Mouse (Mus musculus) CH12.LX (cell line): ENCODE data around the gene Jaml. TPM values are rescaled to one million over a fixed set of nuclear protein-coding genes. Genes with fewer than 3 reads are reported as not detected.

Experiments used
- DNase-seq: peaks from one replicate; pipeline ENCODE4 v3.0.0-alpha.2; 2013; ENCODE audit errors: extremely low read depth
- H3K27ac ChIP-seq: 2 replicates; pipeline ENCODE4 v1.5.1; 2012; ENCODE audit warnings: low read depth, mild to moderate bottlenecking, control low read depth, moderate library complexity; ENCODE audit not compliant: insufficient read depth
- H3K27me3 ChIP-seq: replicated peaks from 2 replicates; pipeline ENCODE3; 2012; ENCODE audit warnings: inconsistent platforms
- H3K36me3 ChIP-seq, 2 experiments: replicated peaks in 1 of 2; 2 replicates each; pipeline versions ENCODE3 to v1.6.1; 2012; ENCODE audit warnings: inconsistent platforms in 1 of 2, low read length in 1 of 2, mild to moderate bottlenecking in 1 of 2, mixed read lengths in 1 of 2, moderate library complexity in 1 of 2; ENCODE audit not compliant: control insufficient read depth in 1 of 2, insufficient read depth in 1 of 2
- H3K4me1 ChIP-seq, 2 experiments: 2 replicates each; pipeline ENCODE4 v1.6.1; 2012; ENCODE audit warnings: inconsistent platforms in 1 of 2, moderate library complexity in 1 of 2; ENCODE audit not compliant: insufficient read depth in 2 of 2, control insufficient read depth in 1 of 2
- H3K4me2 ChIP-seq: 2 replicates; pipeline ENCODE4 v1.6.1; 2012; ENCODE audit warnings: low read depth, mild to moderate bottlenecking, control low read depth; ENCODE audit not compliant: poor library complexity, insufficient read depth, severe bottlenecking
- H3K4me3 ChIP-seq, 3 experiments: fragments of 150-350 bp in 1 of 3; sonication (generic) in 1 of 3; replicated peaks in 1 of 3; 2 replicates each; pipeline versions ENCODE3 to v1.5.1; 2011 to 2012; ENCODE audit warnings: low read depth in 2 of 3, low read length in 2 of 3, mild to moderate bottlenecking in 2 of 3, moderate library complexity in 2 of 3, control low read depth in 1 of 3, improper control_type of control experiment in 1 of 3, inconsistent platforms in 1 of 3, mixed read lengths in 1 of 3; ENCODE audit not compliant: poor library complexity in 1 of 3
- H3K79me2 ChIP-seq: replicated peaks from 2 replicates; pipeline ENCODE4 v1.6.1; 2012; ENCODE audit warnings: mild to moderate bottlenecking, moderate library complexity; ENCODE audit not compliant: control insufficient read depth, poor library complexity, insufficient read depth, severe bottlenecking; ENCODE audit errors: extremely low read depth
- H3K9ac ChIP-seq: 2 replicates; pipeline ENCODE4 v1.6.1; 2012; ENCODE audit warnings: low read depth, mild to moderate bottlenecking, control low read depth, moderate library complexity; ENCODE audit not compliant: insufficient read depth
- H3K9me3 ChIP-seq: replicated peaks from 2 replicates; pipeline ENCODE3; 2012; ENCODE audit warnings: low read length, inconsistent platforms, mixed read lengths
- BHLHE40 ChIP-seq: IDR thresholded peaks from 2 replicates; pipeline ENCODE4 v1.6.1; 2011; ENCODE audit warnings: mild to moderate bottlenecking, low read depth, low read length, improper control_type of control experiment
- CTCF ChIP-seq, 2 experiments: IDR thresholded peaks in 1 of 2; conservative IDR thresholded peaks in 1 of 2; 2 replicates each; pipeline ENCODE4 v1.5.1; 2011 to 2012; ENCODE audit warnings: low read depth in 2 of 2, low read length in 2 of 2, improper control_type of control experiment in 1 of 2, inconsistent platforms in 1 of 2, mild to moderate bottlenecking in 1 of 2, moderate library complexity in 1 of 2
- E2F4 ChIP-seq: IDR thresholded peaks from 2 replicates; pipeline ENCODE4 v1.6.1; 2011; ENCODE audit warnings: low read depth, low read length, improper control_type of control experiment; ENCODE audit not compliant: insufficient replicate concordance
- EP300 ChIP-seq: IDR thresholded peaks from 2 replicates; pipeline ENCODE4 v1.6.1; 2011; ENCODE audit warnings: low read length, improper control_type of control experiment
- GABPA ChIP-seq: IDR thresholded peaks from 2 replicates; pipeline ENCODE4 v1.6.1; 2012; ENCODE audit warnings: low read depth, low read length, improper control_type of control experiment, inconsistent platforms; ENCODE audit not compliant: insufficient replicate concordance
- HCFC1 ChIP-seq: IDR thresholded peaks from 2 replicates; pipeline ENCODE4 v1.6.1; 2012; ENCODE audit warnings: low read depth, mild to moderate bottlenecking, inconsistent platforms, low read length, improper control_type of control experiment
- IRF4 ChIP-seq: IDR thresholded peaks from 2 replicates; pipeline ENCODE4 v1.6.1; 2014; ENCODE audit warnings: low read depth, mild to moderate bottlenecking, inconsistent platforms, low read length, improper control_type of control experiment
- JUND ChIP-seq: conservative IDR thresholded peaks from 2 replicates; pipeline ENCODE4 v1.6.1; 2011; ENCODE audit warnings: low read depth, low read length, improper control_type of control experiment
- KAT2A ChIP-seq: IDR thresholded peaks from 2 replicates; pipeline ENCODE4 v1.6.1; 2012; ENCODE audit warnings: low read length, improper control_type of control experiment, inconsistent platforms; ENCODE audit not compliant: insufficient replicate concordance
- MAZ ChIP-seq: IDR thresholded peaks from 2 replicates; pipeline ENCODE4 v1.6.1; 2012; ENCODE audit warnings: low read depth, mild to moderate bottlenecking, inconsistent platforms, low read length, improper control_type of control experiment, moderate library complexity
- MEF2A ChIP-seq: IDR thresholded peaks from 2 replicates; pipeline ENCODE4 v1.6.1; 2014; ENCODE audit warnings: low read depth, mild to moderate bottlenecking, inconsistent platforms, low read length, improper control_type of control experiment, borderline replicate concordance
- MYC ChIP-seq: IDR thresholded peaks from 2 replicates; pipeline ENCODE4 v1.6.1; 2011; ENCODE audit warnings: low read depth, mild to moderate bottlenecking, improper control_type of control experiment, low read length
- NRF1 ChIP-seq: IDR thresholded peaks from 2 replicates; pipeline ENCODE4 v1.6.1; 2014; ENCODE audit warnings: low read depth, mild to moderate bottlenecking, inconsistent platforms, low read length, improper control_type of control experiment, moderate library complexity
- PAX5 ChIP-seq: IDR thresholded peaks from 2 replicates; pipeline ENCODE4 v1.6.1; 2012; ENCODE audit warnings: low read length, inconsistent platforms, mixed read lengths
- POLR2A ChIP-seq: IDR thresholded peaks from 2 replicates; pipeline ENCODE4 v1.6.1; 2011; ENCODE audit warnings: low read depth, mild to moderate bottlenecking, improper control_type of control experiment, low read length
- POLR2AphosphoS2 ChIP-seq: IDR thresholded peaks from 2 replicates; pipeline ENCODE4 v1.6.1; 2011; ENCODE audit warnings: low read depth, low read length, improper control_type of control experiment
- RAD21 ChIP-seq: IDR thresholded peaks from 2 replicates; pipeline ENCODE4 v1.6.1; 2011; ENCODE audit warnings: low read depth, mild to moderate bottlenecking, low read length, improper control_type of control experiment, moderate library complexity
- SIN3A ChIP-seq: IDR thresholded peaks from 2 replicates; pipeline ENCODE4 v1.6.1; 2012; ENCODE audit warnings: low read length, improper control_type of control experiment, inconsistent platforms
- SMC3 ChIP-seq: IDR thresholded peaks from 2 replicates; pipeline ENCODE4 v1.6.1; 2011; ENCODE audit warnings: low read depth, low read length, improper control_type of control experiment
- TCF12 ChIP-seq: IDR thresholded peaks from 2 replicates; pipeline ENCODE4 v1.6.1; 2014; ENCODE audit warnings: low read depth, mild to moderate bottlenecking, inconsistent platforms, low read length, improper control_type of control experiment
- UBTF ChIP-seq: IDR thresholded peaks from 2 replicates; pipeline ENCODE4 v1.6.1; 2012; ENCODE audit warnings: low read depth, mild to moderate bottlenecking, inconsistent platforms, low read length, improper control_type of control experiment, moderate library complexity
- USF1 ChIP-seq: IDR thresholded peaks from 2 replicates; pipeline ENCODE4 v1.6.1; 2014; ENCODE audit warnings: low read depth, mild to moderate bottlenecking, inconsistent platforms, low read length, improper control_type of control experiment
- ZC3H11A ChIP-seq: IDR thresholded peaks from 2 replicates; pipeline ENCODE4 v1.6.1; 2012; ENCODE audit warnings: low read depth, mild to moderate bottlenecking, inconsistent platforms, low read length, improper control_type of control experiment
- dilution Hi-C: fragments of 300-500 bp; cut with MboI; formaldehyde crosslinking; loops from 2 replicates; pipeline ENCODE4 v1.14.3; 2020; ENCODE audit warnings: low sequenced_read_pairs; ENCODE audit not compliant: extremely low pct_unique_long_range_greater_than_20kb, extremely low pct_ligation_motif_present
- in situ Hi-C: fragments of 300-500 bp; cut with MboI; formaldehyde crosslinking; loops from 3 replicates; pipeline ENCODE4 v1.14.3; 2019; ENCODE audit warnings: low sequenced_read_pairs, low pct_ligation_motif_present, low pct_unique_long_range_greater_than_20kb, mixed read lengths
- polyA plus RNA-seq: library from polyadenylated mRNA; unstranded; fragments of >175 nt; gene quantifications from 2 replicates; pipeline ENCODE4 v1.2.1, GENCODE M21; 2012; ENCODE audit warnings: low read depth; ENCODE audit not compliant: insufficient read length
- total RNA-seq, 2 experiments: library from RNA; depleted of rRNA; stranded (reverse); fragments of 300-350 nt in 1 of 2; fragments of >200 nt in 1 of 2; gene quantifications; 2 replicates each; pipeline ENCODE4 v1.2.3; 2012 to 2014

The Jaml gene
- total RNA-seq (2012; rRNA removed) (0.51 and 0.88 TPM in 2 replicates), total RNA-seq (2014; rRNA removed) (0.87 and 0.96 TPM in 2 replicates), polyA plus RNA-seq (1.1 and 1.4 TPM in 2 replicates)

DNA sequence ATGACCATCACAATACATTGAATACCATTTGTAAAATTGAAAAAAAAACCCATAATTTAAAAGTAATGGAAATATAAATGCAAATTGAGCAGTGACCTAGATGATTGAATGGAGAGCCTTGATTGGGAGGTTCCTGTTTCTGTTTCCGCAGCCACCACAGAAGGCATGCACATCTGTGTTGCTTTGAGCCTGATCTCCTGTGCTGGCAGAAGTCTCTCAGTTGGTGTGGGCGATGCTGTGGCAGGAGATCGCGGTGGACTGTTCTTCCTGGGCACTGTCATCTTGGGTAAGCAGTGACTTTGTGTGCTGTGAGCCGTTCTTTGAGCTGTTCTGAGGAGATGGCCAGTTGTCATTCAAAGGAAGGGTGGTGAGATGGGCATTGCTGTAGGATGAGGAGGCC, at the start of gene Jaml:
TSS of gene Jaml (plus strand) at position 173 of the 400 bp plus-strand sequence.
- Histone ChIP-seq H3K4me3 (peak within 1 kb of the TSS in 2 of 3 experiments; percentile 30 to 59), H3K36me3 (no peaks in the 10 kb centered on the region), H3K4me2 (peak within 1 kb of the TSS; percentile 47), H3K79me2 (no peaks in the 10 kb centered on the region)
- peak; percentile 54 for DNase-seq
- in situ Hi-C loops: no loop called here
- TF ChIP-seq TCF12: no peak
- no peak for TF ChIP-seq E2F4
- TF ChIP-seq NRF1: no peak
- TF ChIP-seq MEF2A: no peak
- no peak for TF ChIP-seq USF1
- TF ChIP-seq, all 38 proteins: peak for 0
- no peaks in the 10 kb centered on the region for H3K27me3 ChIP-seq
- dilution Hi-C loops: no loop called here
- no peak within 1 kb of the TSS for H3K9ac ChIP-seq
- H3K9me3 ChIP-seq: no peaks in the 10 kb centered on the region
- peaks cover 20 to 42% of the 10 kb centered on the region in 2 experiments for H3K4me1 ChIP-seq
- peak within 1 kb of the TSS; percentile 7; the same call in 1 of the 2 replicates for H3K27ac ChIP-seq

GRCm38 (mm10) chr9:45030341-45030740, 48.6 kb upstream of the Jaml start:
- H3K36me3 ChIP-seq: no peaks in the 10 kb centered on the region
- H3K9me3 ChIP-seq: no peaks in the 10 kb centered on the region
- H3K4me3 ChIP-seq: no peak overlapping the region
- H3K27ac ChIP-seq: peak overlapping the region; percentile 90
- peaks cover 38 to 46% of the 10 kb centered on the region in 2 experiments for H3K4me1 ChIP-seq
- H3K9ac ChIP-seq: 0 out of 2 replicates have a peak overlapping the region, but pooled peaks have one; percentile 29
- peak overlapping the region; percentile 78; the same call in 1 of the 2 replicates for H3K4me2 ChIP-seq
- dilution Hi-C loops: no loop called here
- no peaks in the 10 kb centered on the region for H3K79me2 ChIP-seq
- TF ChIP-seq IRF4 (0 out of 2 replicates have a peak, but pooled peaks have one; percentile 35), CTCF (conservative IDR thresholded peaks at IDR 0.05 in 1 of 2, IDR thresholded peaks at IDR 0.05 in 1 of 2; ENCODE audit: low read depth in 2 of 2, low read length in 2 of 2) (no peak), SIN3A (no peak), TCF12 (0 out of 2 replicates have a peak, but pooled peaks have one; percentile 10), MYC (no peak), POLR2A (no peak), UBTF (no peak)
- peak; percentile 66 for DNase-seq
- H3K27me3 ChIP-seq: peaks cover 2% of the 10 kb centered on the region
- in situ Hi-C loops: no loop called here

DNA sequence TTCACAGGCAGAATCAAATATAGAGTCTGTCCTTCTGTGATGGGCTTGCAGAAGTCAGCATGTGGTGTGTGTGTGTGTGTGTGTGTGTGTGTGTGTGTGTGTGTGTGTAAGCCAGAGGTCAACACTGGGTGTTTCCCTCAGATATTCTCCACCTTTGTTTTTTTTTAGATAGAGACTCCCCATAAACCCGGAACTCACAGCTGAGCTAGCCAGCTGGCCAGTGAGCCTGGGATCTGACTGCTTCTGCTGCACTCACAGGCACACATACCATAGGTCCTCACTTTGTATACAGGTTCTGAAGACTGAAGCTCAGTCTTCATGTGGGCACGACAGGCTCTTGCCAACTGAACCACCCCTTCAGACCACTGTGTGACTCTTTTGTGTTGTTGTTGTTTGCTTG, 46.7 kb upstream of the Jaml start:
- in situ Hi-C loops (no loop called here), dilution Hi-C loops (no loop called here)
- H3K36me3 ChIP-seq: no peaks in the 10 kb centered on the region
- peaks cover 2% of the 10 kb centered on the region for H3K27me3 ChIP-seq
- no peak for DNase-seq
- no peaks in the 10 kb centered on the region for H3K9me3 ChIP-seq
- H3K4me3 ChIP-seq: no peak overlapping the region
- TF ChIP-seq ZC3H11A: no peak
- no peak for TF ChIP-seq IRF4
- TF ChIP-seq KAT2A: no peak
- TF ChIP-seq JUND: no peak
- no peak for TF ChIP-seq MAZ
- TF ChIP-seq MEF2A: no peak
- TF ChIP-seq RAD21: no peak
- no peak for TF ChIP-seq EP300
- no peak for TF ChIP-seq BHLHE40
- no peak for TF ChIP-seq GABPA
- TF ChIP-seq SMC3: no peak
- no peak for TF ChIP-seq PAX5
- TF ChIP-seq E2F4: no peak
- TF ChIP-seq HCFC1: no peak
- no peak for TF ChIP-seq POLR2AphosphoS2
- H3K9ac ChIP-seq: no peak overlapping the region
- H3K4me1 ChIP-seq: peaks cover 35 to 58% of the 10 kb centered on the region in 2 experiments
- no peaks in the 10 kb centered on the region for H3K79me2 ChIP-seq
- no peak overlapping the region for H3K27ac ChIP-seq
- no peak overlapping the region for H3K4me2 ChIP-seq
